Mouse (Mus musculus): ENCODE measurements around the gene Slx. TPM values are rescaled to one million over a fixed set of nuclear protein-coding genes. Genes with fewer than 3 reads are reported as not detected.
"Not testable (repeated sequence)": the region's sequence is repeated elsewhere in the genome, so short reads cannot be mapped to it uniquely, and the experiment has no call there.

The Slx gene
- total RNA-seq (2021), result not detected

- not testable (repeated sequence) for DNase-seq
These were observed at the start of gene Slx for GRCm38 (mm10) chrX:26545465-26545864. Gene Slx (minus strand): TSS chrX:26545565.

Small RNAs within 50 kb of the gene (microRNA-seq; reads per million reads assigned to microRNA genes)
- 0 reads per million in 2 experiments for gene Gm27341

Other genes with a start within 250 kb of the Slx start
- gene Gm2030, start 235.5 kb downstream of the Slx start, total RNA-seq (2021), result not detected
- not detected for gene Gm14525, start 157.1 kb upstream of the Slx start, total RNA-seq (2021)